Mouse (Mus musculus) embryonic facial prominence, embryonic 11.5 days (tissue): ENCODE measurements at regions not wholly inside any gene's neighbourhood (a gene's known extent, or its start where the extent isn't known, plus 50 kb on each side); places are given as distances from the start of the nearest gene placed in this dataset.

Source experiments
- ATAC-seq: fragments of 200-750 bp; cut with Nextera tagmentation; replicated peaks from 2 replicates; pipeline ENCODE4 v1.8.0; 2017; ENCODE audit warnings: low read depth; ENCODE audit not compliant: insufficient number of reproducible peaks, low FRiP score, low TSS enrichment
- DNase-seq: peaks from one replicate; pipeline ENCODE4 v3.0.0-alpha.2; 2015; ENCODE audit warnings: low spot score
- H3K27ac ChIP-seq: fragments of 300-500 bp; sonication (generic); replicated peaks from 2 replicates; pipeline ENCODE4 v1.5.1; 2014; ENCODE audit warnings: mild to moderate bottlenecking, low read depth, low read length, control low read depth
- H3K27me3 ChIP-seq: fragments of 300-500 bp; sonication (generic); 2 replicates; pipeline ENCODE4 v1.6.1; 2014; ENCODE audit warnings: mild to moderate bottlenecking, low read length, moderate library complexity, mixed read lengths; ENCODE audit not compliant: control insufficient read depth, insufficient read depth
- H3K36me3 ChIP-seq: fragments of 300-500 bp; sonication (generic); replicated peaks from 2 replicates; pipeline ENCODE4 v1.6.1; 2014; ENCODE audit warnings: low read depth, mild to moderate bottlenecking, low read length, moderate library complexity, mixed read lengths; ENCODE audit not compliant: control insufficient read depth, insufficient read depth
- H3K4me1 ChIP-seq: fragments of 300-500 bp; sonication (generic); 2 replicates; pipeline ENCODE4 v1.6.1; 2014; ENCODE audit warnings: low read length, mixed read lengths; ENCODE audit not compliant: control insufficient read depth, insufficient read depth
- H3K4me2 ChIP-seq: fragments of 300-500 bp; sonication (generic); 2 replicates; pipeline ENCODE4 v1.6.1; 2014; ENCODE audit warnings: low read depth, mild to moderate bottlenecking, control low read depth, low read length, moderate library complexity
- H3K4me3 ChIP-seq: fragments of 300-500 bp; sonication (generic); 2 replicates; pipeline ENCODE4 v1.5.1; 2014; ENCODE audit warnings: low read depth, low read length, control low read depth
- H3K9ac ChIP-seq: fragments of 300-500 bp; sonication (generic); replicated peaks from 2 replicates; pipeline ENCODE4 v1.6.1; 2014; ENCODE audit warnings: mild to moderate bottlenecking, control low read depth, low read length
- H3K9me3 ChIP-seq: fragments of 300-500 bp; sonication (generic); replicated peaks from 2 replicates; pipeline ENCODE4 v1.6.1; 2016; ENCODE audit warnings: mild to moderate bottlenecking, low read length, inconsistent platforms, mixed read lengths; ENCODE audit not compliant: control insufficient read depth
- WGBS: fragments of 180-500 bp; shearing (Covaris S2); extraction: QIAGEN DNeasy Blood & Tissue Kit; methylation state at CpG from one replicate; pipeline ENCODE4 v1.1.7; 2014; 5-methylcytosine and 5-hydroxymethylcytosine counted together

DNA sequence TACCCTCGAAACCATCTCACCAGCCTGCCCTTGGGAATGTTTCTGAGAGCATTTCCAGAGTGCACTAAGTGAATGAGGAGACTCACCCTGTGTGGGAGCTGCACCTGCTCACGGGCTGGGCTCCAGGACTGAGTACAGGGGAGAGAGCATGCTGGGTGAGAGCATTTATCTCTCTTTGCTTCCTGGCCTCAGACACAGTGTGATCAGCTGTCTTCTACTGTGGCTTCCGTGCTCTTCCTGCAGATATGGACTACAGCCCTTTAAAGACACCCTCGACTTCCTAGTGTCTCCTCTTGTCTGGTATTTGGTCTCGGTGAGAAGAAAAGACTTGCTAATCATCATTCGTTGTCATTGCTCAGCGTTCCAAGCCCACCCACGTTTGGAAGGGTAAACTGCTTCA, 274.9 kb downstream of the Cd83 start:
- no peak overlapping the region for H3K4me3 ChIP-seq
- WGBS, result 80% methylated on average over 8 of the region's 8 CpGs
- H3K27me3 ChIP-seq, result no peaks in the 10 kb centered on the region
- DNase-seq (no peak), ATAC-seq (no peak)
- no peaks in the 10 kb centered on the region; the same call in 1 of the 2 replicates for H3K4me1 ChIP-seq
- H3K4me2 ChIP-seq, result no peak overlapping the region
- no peaks in the 10 kb centered on the region for H3K36me3 ChIP-seq
- H3K27ac ChIP-seq, result no peak overlapping the region
- H3K9ac ChIP-seq, result no peak overlapping the region
- H3K9me3 ChIP-seq, result no peaks in the 10 kb centered on the region

GRCm38 (mm10) chr13:44061286-44061685, 276.7 kb downstream of the Cd83 start:
- Histone ChIP-seq H3K4me3 (no peak overlapping the region), H3K27ac (no peak overlapping the region), H3K27me3 (no peaks in the 10 kb centered on the region), H3K36me3 (no peaks in the 10 kb centered on the region), H3K9ac (no peak overlapping the region), H3K4me2 (no peak overlapping the region), H3K9me3 (no peaks in the 10 kb centered on the region), H3K4me1 (no peaks in the 10 kb centered on the region)
- no peak for ATAC-seq
- no peak for DNase-seq
- WGBS, result 85% methylated on average over 4 of the region's 4 CpGs

GRCm38 (mm10) chr13:44061721-44062300, 277.2 kb downstream of the Cd83 start:
- H3K27ac ChIP-seq, result no peak overlapping the region
- no peaks in the 10 kb centered on the region for H3K36me3 ChIP-seq
- DNase-seq (no peak), ATAC-seq (no peak)
- no peak overlapping the region for H3K4me3 ChIP-seq
- no peak overlapping the region for H3K4me2 ChIP-seq
- H3K27me3 ChIP-seq, result no peaks in the 10 kb centered on the region
- no peak overlapping the region for H3K9ac ChIP-seq
- no peaks in the 10 kb centered on the region for H3K4me1 ChIP-seq
- no peaks in the 10 kb centered on the region for H3K9me3 ChIP-seq
- 46% methylated on average over 7 of the region's 7 CpGs for WGBS

DNA sequence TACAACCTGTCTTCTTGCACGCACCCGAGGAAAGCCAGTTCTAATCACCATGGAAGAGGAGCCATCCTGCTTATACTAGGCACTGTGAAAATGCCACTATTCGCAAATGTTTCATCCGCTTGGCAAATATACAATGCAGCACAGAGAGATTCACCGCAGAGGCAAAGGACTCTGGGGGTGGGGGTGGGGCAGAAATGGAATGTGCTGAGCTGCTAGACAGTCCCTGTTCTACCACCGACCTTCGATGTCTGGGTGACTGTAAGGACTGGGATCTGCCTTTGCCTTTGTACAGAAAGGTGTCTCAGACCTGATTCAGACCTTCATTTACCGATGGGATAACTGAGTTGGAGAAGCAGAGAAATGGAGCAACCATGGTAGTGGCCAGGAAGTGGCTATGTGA, 278.7 kb downstream of the Cd83 start:
- no peak for DNase-seq
- ATAC-seq, result no peak
- Histone ChIP-seq H3K9ac (no peak overlapping the region), H3K4me2 (no peak overlapping the region), H3K4me3 (no peak overlapping the region), H3K9me3 (no peaks in the 10 kb centered on the region), H3K36me3 (no peaks in the 10 kb centered on the region), H3K27ac (no peak overlapping the region), H3K27me3 (no peaks in the 10 kb centered on the region), H3K4me1 (no peaks in the 10 kb centered on the region)
- WGBS, result 84% methylated on average over 8 of the region's 8 CpGs

- Histone ChIP-seq H3K4me2 (no peak overlapping the region), H3K27ac (no peak overlapping the region), H3K9me3 (no peaks in the 10 kb centered on the region), H3K27me3 (no peaks in the 10 kb centered on the region), H3K36me3 (no peaks in the 10 kb centered on the region), H3K4me1 (no peaks in the 10 kb centered on the region), H3K9ac (no peak overlapping the region), H3K4me3 (no peak overlapping the region)
- ATAC-seq, result no peak
- WGBS, result 84% methylated on average over 3 of the region's 3 CpGs
- DNase-seq, result no peak
Measured at GRCm38 (mm10) chr13:44064026-44064425, 279.5 kb downstream of the Cd83 start.

DNA sequence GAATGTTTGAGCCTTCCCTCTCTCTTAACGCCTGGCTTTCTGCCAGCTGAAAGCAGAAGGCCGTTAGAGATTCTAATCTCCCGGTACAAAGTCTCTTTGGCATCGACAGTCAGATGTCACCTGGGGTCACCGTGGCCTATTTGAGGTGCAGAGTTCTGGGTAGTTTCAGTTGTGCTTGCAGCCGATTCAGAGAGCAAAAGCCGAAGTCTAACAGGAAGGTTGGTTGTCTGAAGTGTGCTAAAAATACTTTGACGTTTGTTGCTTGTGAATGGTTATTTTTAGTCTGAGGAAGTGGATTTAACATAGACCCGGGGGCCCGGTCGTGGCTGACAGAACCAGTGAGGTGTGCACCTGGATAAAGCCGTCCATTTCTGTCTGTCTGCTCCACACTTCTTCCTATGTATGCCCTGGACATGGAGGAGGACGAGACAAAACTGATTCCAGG, 281.2 kb downstream of the Cd83 start:
- H3K27ac ChIP-seq, result no peak overlapping the region
- H3K9me3 ChIP-seq, result no peaks in the 10 kb centered on the region
- no peaks in the 10 kb centered on the region for H3K27me3 ChIP-seq
- H3K4me3 ChIP-seq, result no peak overlapping the region
- no peak overlapping the region for H3K9ac ChIP-seq
- no peak overlapping the region for H3K4me2 ChIP-seq
- DNase-seq (no peak), ATAC-seq (no peak)
- no peaks in the 10 kb centered on the region for H3K36me3 ChIP-seq
- H3K4me1 ChIP-seq, result no peaks in the 10 kb centered on the region
- WGBS, result 53% methylated on average over 13 of the region's 13 CpGs

DNA sequence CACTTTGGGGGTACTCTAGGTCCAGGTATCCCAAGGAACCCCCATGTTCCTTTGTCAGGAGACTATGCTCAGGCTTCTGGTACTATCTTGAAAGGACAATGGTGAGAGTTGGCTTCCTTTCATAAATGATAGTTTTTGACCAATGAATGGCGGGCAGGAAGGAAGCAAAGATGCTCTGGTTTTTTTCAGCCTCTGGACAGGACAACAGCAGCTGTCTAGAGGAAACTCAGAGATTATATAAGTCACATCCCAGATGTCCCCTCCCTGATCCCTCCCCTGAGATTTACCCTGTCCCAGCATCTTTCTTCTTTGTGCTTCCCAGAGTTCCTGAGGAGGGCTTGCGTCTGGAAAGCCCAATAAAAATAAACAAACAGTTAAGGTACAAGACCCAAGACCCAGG, 282.7 kb downstream of the Cd83 start:
- Histone ChIP-seq H3K36me3 (no peaks in the 10 kb centered on the region), H3K4me3 (no peak overlapping the region), H3K9ac (no peak overlapping the region), H3K27ac (no peak overlapping the region), H3K27me3 (no peaks in the 10 kb centered on the region), H3K9me3 (no peaks in the 10 kb centered on the region), H3K4me1 (no peaks in the 10 kb centered on the region), H3K4me2 (no peak overlapping the region)
- no peak for DNase-seq
- no peak for ATAC-seq
- WGBS, result 56% methylated on average over 2 of the region's 2 CpGs

- no peaks in the 10 kb centered on the region for H3K9me3 ChIP-seq
- no peak for ATAC-seq
Measured at GRCm38 (mm10) chr13:44068951-44069350, 284.4 kb downstream of the Cd83 start.

More at GRCm38 (mm10) chr13:44068951-44069350, 284.4 kb downstream of the Cd83 start:
- 81% methylated on average over 5 of the region's 5 CpGs for WGBS
- H3K4me1 ChIP-seq, result no peaks in the 10 kb centered on the region
- no peak for DNase-seq
- H3K27me3 ChIP-seq, result no peaks in the 10 kb centered on the region
- no peak overlapping the region for H3K27ac ChIP-seq
- H3K9ac ChIP-seq, result no peak overlapping the region
- no peak overlapping the region for H3K4me3 ChIP-seq
- H3K4me2 ChIP-seq, result no peak overlapping the region
- H3K36me3 ChIP-seq, result no peaks in the 10 kb centered on the region
